Mouse (Mus musculus) kidney, adult 2 months (tissue): ENCODE results near the gene Nlk. TPM values are rescaled to one million over a fixed set of nuclear protein-coding genes. Genes with fewer than 3 reads are reported as not detected.
"Not testable (repeated sequence)": the region's sequence is repeated elsewhere in the genome, so short reads cannot be mapped to it uniquely, and the experiment has no call there.

Experiments used
- DNase-seq: peaks from one replicate; pipeline ENCODE4 v3.0.0; 2021
- H3K27ac ChIP-seq: fragments of 200-500 bp; 2 replicates; pipeline ENCODE4 v1.5.1; 2012; ENCODE audit warnings: low read depth, low read length, control low read depth, inconsistent platforms; ENCODE audit not compliant: insufficient read depth
- H3K27me3 ChIP-seq: fragments of 200-500 bp; replicated peaks from 2 replicates; pipeline ENCODE4 v1.6.1; 2012; ENCODE audit warnings: mild to moderate bottlenecking, moderate library complexity, low read length, inconsistent platforms; ENCODE audit not compliant: control insufficient read depth, insufficient read depth
- H3K36me3 ChIP-seq: fragments of 200-500 bp; 2 replicates; pipeline ENCODE4 v1.6.1; 2012; ENCODE audit warnings: mild to moderate bottlenecking, moderate library complexity, low read length, inconsistent platforms; ENCODE audit not compliant: control insufficient read depth, insufficient read depth
- H3K4me1 ChIP-seq: fragments of 200-500 bp; 2 replicates; pipeline ENCODE4 v1.6.1; 2011; ENCODE audit warnings: low read length; ENCODE audit not compliant: control insufficient read depth, insufficient read depth
- H3K4me3 ChIP-seq: fragments of 200-500 bp; 2 replicates; pipeline ENCODE4 v1.5.1; 2011; ENCODE audit warnings: mild to moderate bottlenecking, low read depth, low read length, control low read depth; ENCODE audit not compliant: insufficient read depth
- CTCF ChIP-seq: fragments of 200-500 bp; conservative IDR thresholded peaks from 2 replicates; pipeline ENCODE4 v1.5.1; 2011; ENCODE audit warnings: low read depth, mild to moderate bottlenecking, control low read depth, low read length, moderate library complexity, mixed read lengths; ENCODE audit not compliant: insufficient read depth, insufficient read length
- POLR2A ChIP-seq: fragments of 200-500 bp; IDR thresholded peaks from one replicate; pipeline ENCODE4 v1.6.1; 2011; ENCODE audit warnings: low read depth, low read length, control low read depth
- WGBS: fragments of 180-500 bp; shearing (Covaris S2); methylation state at CpG from one replicate; pipeline ENCODE4 v1.1.7; 2018; 5-methylcytosine and 5-hydroxymethylcytosine counted together
- polyA plus RNA-seq: library from polyadenylated mRNA; depleted of rRNA; stranded (reverse); fragments of >200 nt; gene quantifications from 2 replicates; pipeline ENCODE4 v1.2.3, GENCODE M21; 2012

The Nlk gene
- polyA plus RNA-seq, 1 experiment: 11.7 TPM

DNA sequence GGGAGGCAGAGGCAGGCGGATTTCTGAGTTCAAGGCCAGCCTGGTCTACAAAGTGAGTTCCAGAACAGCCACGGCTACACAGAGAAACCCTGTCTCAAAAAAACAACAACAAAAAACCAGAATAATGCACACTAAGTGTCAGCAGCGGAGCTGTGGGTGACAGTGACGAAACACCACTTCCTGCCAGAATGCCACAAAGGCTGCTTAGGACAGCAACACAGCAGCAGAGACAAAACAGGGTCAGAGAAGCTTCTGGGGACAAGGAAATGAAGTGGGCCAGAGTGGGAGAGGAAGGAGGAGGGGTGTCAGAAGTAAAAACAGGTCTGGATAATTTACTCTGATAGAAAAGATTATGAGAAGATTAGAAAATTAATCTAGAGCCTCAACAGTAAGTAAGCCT, 97.1 kb downstream of the Nlk start:
- Histone ChIP-seq H3K27ac (no peak overlapping the region), H3K4me3 (no peak overlapping the region), H3K4me1 (peaks cover 4% of the 10 kb centered on the region; the same call in 1 of the 2 replicates), H3K27me3 (no peaks in the 10 kb centered on the region), H3K36me3 (no peaks in the 10 kb centered on the region)
- TF ChIP-seq CTCF: no peak
- TF ChIP-seq POLR2A: no peak
- 65% methylated on average over 4 of the region's 4 CpGs for WGBS
- peak; percentile 43 for DNase-seq

DNA sequence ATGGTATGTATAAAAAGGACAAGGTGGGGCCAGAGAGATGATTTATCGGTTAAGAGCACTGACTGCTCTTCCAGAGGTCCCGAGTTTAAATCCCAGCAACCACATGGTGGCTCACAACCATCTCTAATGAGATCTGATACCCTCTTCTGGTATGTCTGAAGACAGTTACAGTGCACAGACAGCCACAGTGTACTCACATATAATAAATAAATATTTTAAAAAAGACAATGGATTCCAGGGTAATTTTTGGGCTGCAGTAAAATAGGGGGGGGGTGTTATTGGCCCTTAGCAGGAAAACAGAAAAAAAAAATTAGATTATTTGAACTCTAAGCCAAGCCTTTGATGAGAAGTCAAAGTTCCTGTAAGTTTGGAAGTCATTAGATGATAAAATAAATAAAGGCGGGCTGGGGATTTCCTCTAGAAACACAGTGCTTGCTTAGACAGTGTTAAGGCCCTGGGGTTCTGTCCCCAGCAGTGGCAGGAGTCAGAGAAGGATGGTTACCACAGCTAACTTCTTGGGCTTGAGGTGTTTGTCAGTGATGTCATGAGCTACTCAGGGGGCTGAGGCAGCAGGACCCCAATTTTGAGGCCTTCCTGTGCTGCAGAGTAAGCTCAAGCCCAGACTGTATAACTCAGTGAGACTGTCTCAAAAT, 98.3 kb downstream of the Nlk start:
- WGBS: 68% methylated on average over 3 of the region's 3 CpGs
- H3K4me3 ChIP-seq: no peak overlapping the region
- no peak for TF ChIP-seq CTCF
- TF ChIP-seq POLR2A: no peak
- no peaks in the 10 kb centered on the region for H3K36me3 ChIP-seq
- H3K27me3 ChIP-seq: no peaks in the 10 kb centered on the region
- H3K4me1 ChIP-seq: peaks cover 4% of the 10 kb centered on the region; the same call in 1 of the 2 replicates
- no peak overlapping the region for H3K27ac ChIP-seq
- no peak for DNase-seq

DNA sequence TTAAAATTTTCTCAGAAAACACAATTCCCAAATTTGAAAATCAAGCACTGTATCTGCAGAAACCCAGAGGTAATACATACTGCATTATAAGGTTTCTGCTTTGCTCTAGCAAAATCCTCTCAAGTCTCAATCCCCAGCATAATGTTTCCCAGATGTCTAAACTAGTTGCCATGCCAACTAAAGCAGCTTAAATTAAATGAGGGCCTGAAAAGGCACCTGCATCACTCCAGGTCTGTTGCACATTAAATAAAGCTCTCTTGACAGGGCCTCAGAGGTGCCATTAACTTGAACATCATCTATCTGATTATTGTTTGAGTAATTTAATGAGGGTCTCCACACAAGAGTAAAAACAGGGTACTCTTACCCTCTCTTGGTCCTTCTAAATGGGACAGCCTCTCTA, 100.4 kb downstream of the Nlk start:
- DNase-seq: no peak
- no peaks in the 10 kb centered on the region for H3K36me3 ChIP-seq
- no peak for TF ChIP-seq POLR2A
- no peak for TF ChIP-seq CTCF
- H3K4me1 ChIP-seq: peaks cover 4% of the 10 kb centered on the region; the same call in 1 of the 2 replicates
- H3K27me3 ChIP-seq: no peaks in the 10 kb centered on the region
- no peak overlapping the region for H3K4me3 ChIP-seq
- H3K27ac ChIP-seq: no peak overlapping the region

DNA sequence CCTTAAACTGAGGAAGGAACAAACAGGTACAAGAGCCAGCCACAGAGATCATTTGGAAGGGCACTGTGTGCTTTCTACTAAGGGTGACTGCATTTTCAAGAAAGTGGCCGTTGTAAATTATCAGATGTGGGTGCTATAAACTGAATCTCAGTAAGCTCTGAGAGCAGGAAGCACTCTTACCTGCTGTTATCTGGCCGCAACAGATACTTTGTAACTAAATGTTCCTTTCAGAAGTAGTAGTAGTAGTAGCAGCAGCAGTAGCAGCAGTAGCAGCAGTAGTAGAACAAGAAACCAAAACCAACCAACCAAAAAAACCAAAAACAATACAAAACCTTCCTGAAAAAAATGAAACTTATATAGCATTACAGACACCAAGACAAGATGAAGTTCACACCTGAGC, 101.4 kb downstream of the Nlk start:
- 90% methylated on average over 2 of the region's 2 CpGs for WGBS
- Histone ChIP-seq H3K4me3 (no peak overlapping the region), H3K27ac (no peak overlapping the region), H3K36me3 (no peaks in the 10 kb centered on the region), H3K4me1 (0 out of 2 replicates have a peak, but pooled peaks cover 2% of the 10 kb centered on the region), H3K27me3 (no peaks in the 10 kb centered on the region)
- no peak for DNase-seq
- no peak for TF ChIP-seq CTCF
- TF ChIP-seq POLR2A: no peak

DNA sequence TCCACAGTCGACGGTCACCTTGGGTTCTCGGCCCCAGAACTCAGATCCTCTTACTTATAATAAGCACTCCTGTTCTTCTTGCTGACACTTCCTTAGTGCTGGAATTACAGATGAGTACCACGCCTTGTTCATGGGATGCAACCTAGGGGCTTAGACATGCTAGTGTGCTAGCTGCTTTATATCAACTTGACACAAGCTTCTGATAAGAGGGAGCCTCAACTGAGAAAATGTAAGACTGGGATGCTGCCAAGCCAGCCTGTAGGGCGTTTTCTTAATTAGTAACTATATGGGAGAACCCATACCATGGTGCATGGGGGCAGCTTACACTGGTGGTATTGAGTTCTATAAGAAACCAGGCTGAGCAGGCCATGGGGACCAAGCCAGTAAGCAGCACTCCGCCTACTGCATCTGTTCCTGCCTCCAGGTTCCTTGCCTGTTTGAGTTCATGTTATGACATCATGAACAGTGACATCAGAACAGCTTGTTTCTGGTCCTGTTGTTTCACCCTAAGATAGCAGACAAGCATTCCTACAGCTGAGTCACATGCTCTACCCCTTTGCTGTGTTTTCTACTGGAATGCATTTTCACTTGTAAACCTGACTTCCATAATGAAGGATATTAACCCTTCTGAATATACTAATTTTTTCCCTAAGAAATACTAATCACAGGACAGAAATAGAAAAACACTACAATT, 102.8 kb downstream of the Nlk start:
- TF ChIP-seq CTCF (no peak), POLR2A (no peak)
- WGBS: 88% methylated on average over 6 of the region's 6 CpGs

DNA sequence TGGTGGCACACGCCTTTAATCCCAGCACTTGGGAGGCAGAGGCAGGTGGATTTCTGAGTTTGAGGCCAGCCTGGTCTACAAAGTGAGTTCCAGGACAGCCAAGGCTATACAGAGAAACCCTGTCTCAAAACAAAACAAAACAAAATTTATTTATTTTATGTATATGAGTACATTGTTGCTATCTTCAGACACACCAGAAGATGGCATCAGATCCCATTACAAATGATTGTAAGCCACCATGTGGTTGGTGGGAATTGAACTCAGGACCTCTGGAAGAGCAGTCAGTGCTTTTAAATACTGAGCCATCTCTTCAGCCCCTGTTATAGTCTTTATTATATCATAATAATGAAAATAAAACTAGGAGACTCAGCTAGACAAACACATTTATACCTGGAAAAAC, 109.5 kb downstream of the Nlk start:
- H3K27me3 ChIP-seq, H3K27ac ChIP-seq, H3K4me3 ChIP-seq, DNase-seq, H3K4me1 ChIP-seq, H3K36me3 ChIP-seq: not testable (repeated sequence)
- 100% methylated on average over 1 of the region's 1 CpGs for WGBS

More for the DNA sequence above, 102.8 kb downstream of the Nlk start:
- DNase-seq: no peak
- Histone ChIP-seq H3K36me3 (no peaks in the 10 kb centered on the region), H3K4me1 (no peaks in the 10 kb centered on the region), H3K4me3 (no peak overlapping the region), H3K27ac (no peak overlapping the region), H3K27me3 (no peaks in the 10 kb centered on the region)

DNA sequence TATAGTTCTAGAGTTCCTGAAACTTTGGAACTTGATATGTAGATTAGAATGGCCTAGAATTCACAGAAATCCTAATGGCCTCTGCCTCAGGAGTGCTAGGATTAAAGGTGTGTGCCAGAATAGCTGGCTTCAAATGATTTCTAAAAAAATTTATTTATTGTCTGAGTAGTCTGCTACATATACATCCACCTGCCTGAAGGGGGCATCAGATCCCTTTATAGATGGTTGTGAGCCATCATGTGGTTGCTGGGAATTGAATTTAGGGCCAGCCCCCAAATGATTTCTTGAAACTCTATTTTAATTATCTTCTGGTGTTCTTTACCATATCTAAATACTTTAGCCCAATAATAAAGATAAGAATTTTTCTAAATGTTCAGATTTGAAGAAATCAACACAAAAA, 111.1 kb downstream of the Nlk start:
- TF ChIP-seq POLR2A (no peak), CTCF (no peak)
- Histone ChIP-seq H3K27ac (no peak overlapping the region), H3K27me3 (no peaks in the 10 kb centered on the region), H3K36me3 (peaks cover 3% of the 10 kb centered on the region), H3K4me1 (no peaks in the 10 kb centered on the region), H3K4me3 (no peak overlapping the region)
- no peak for DNase-seq
